Mouse (Mus musculus): Measurements from ENCODE around the gene 4930469K13Rik. TPM values are rescaled to one million over a fixed set of nuclear protein-coding genes. Genes with fewer than 3 reads are reported as not detected.

4930469K13Rik gene
- polyA plus RNA-seq, 1 experiment: not detected

DNA sequence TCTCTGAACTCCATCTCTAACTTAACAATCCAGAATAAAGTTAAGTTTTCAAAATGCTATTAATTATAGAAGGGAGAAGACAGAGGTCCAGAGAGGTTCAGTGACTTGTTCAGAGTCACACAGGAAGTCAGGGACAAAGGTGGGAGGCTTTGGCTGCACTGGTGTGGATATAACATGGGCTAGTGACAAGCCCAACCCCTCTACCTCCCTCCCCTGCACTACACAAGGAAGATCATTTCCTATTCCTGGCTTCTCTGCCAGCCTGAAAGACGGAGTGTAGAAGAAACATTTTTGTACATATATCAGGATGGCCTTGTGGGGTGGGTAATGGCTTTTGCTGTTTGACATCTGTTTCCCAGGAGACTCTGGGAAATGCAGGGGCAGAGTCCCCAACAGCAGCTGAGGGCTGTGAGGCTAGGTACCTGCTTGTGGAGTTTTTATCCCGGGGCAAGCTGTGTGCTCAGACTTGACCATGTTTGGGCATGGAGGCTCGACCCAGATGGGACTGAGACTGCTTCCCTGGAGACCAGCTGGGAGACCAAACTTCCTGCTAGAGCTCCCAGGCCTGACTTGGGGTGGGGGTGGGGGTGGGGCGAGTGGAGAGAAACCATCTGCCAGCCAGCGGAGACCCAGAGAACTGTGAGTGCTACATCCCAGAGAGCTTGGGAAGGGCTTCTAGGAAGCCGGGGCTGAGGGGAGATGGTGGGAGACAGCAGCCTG is 135.5 kb downstream of the 4930469K13Rik start, which contains the start of gene Kcnmb1:
Gene Kcnmb1, plus strand, starts transcription at position 326 of the 720 bp plus-strand sequence.
- H3K4me1 ChIP-seq (ENCODE audit: control insufficient read depth, insufficient read depth, low read length): no peaks in the 10 kb centered on the region
- H3K27ac ChIP-seq (ENCODE audit: control insufficient read depth, insufficient read depth, low read depth, low read length, poor library complexity): no peak within 1 kb of the TSS
- no peak for TF ChIP-seq CTCF (IDR thresholded peaks at IDR 0.05; ENCODE audit: control insufficient read depth, insufficient read depth, low read length)
- no peak for TF ChIP-seq POLR2A (IDR thresholded peaks at IDR 0.05; ENCODE audit: borderline replicate concordance, control insufficient read depth, low read depth, low read length)
- WGBS: 61% methylated on average over 6 of the region's 6 CpGs
- H3K4me3 ChIP-seq (replicated peaks; ENCODE audit: control insufficient read depth, low read depth, low read length): no peak within 1 kb of the TSS

- H3K4me3 ChIP-seq (replicated peaks; ENCODE audit: control insufficient read depth, low read depth, low read length): no peak overlapping the region
- 54% methylated on average over 7 of the region's 7 CpGs for WGBS
- H3K4me1 ChIP-seq (ENCODE audit: control insufficient read depth, insufficient read depth, low read length): no peaks in the 10 kb centered on the region
- no peak overlapping the region for H3K27ac ChIP-seq (ENCODE audit: control insufficient read depth, insufficient read depth, low read depth, low read length, poor library complexity)
- TF ChIP-seq CTCF (IDR thresholded peaks at IDR 0.05; ENCODE audit: control insufficient read depth, insufficient read depth, low read length) (no peak), POLR2A (IDR thresholded peaks at IDR 0.05; ENCODE audit: borderline replicate concordance, control insufficient read depth, low read depth, low read length) (no peak)
Measured at GRCm38 (mm10) chr11:33962178-33962577, 136.2 kb downstream of the 4930469K13Rik start.

- 58% methylated on average over 8 of the region's 8 CpGs for WGBS
- no peaks in the 10 kb centered on the region for H3K4me1 ChIP-seq (ENCODE audit: control insufficient read depth, insufficient read depth, low read length)
- TF ChIP-seq CTCF (IDR thresholded peaks at IDR 0.05; ENCODE audit: control insufficient read depth, insufficient read depth, low read length): no peak
- no peak for TF ChIP-seq POLR2A (IDR thresholded peaks at IDR 0.05; ENCODE audit: borderline replicate concordance, control insufficient read depth, low read depth, low read length)
Measured at GRCm38 (mm10) chr11:33958713-33959112, 139.6 kb downstream of the 4930469K13Rik start.

DNA sequence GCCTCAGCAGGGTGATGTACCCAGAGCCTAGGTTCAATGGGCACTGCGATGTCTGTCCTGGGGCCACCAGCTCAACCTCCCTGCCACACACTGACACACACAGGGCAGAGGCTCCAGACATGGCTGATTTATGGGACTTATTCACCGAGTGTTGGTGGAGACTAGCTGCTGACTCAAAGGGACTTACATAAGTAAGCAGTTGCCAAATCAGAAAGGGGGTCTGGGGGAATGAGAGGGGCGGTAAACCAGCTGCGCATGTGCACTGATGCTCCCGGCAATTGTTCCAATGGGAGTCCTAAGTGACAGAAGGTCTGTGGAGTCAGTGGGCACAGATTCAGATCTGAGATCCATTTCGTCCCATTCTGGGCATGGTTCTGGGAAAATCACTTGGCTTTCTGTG is 140.8 kb downstream of the 4930469K13Rik start:
- WGBS: 73% methylated on average over 6 of the region's 6 CpGs
- no peak overlapping the region for H3K27ac ChIP-seq (ENCODE audit: control insufficient read depth, insufficient read depth, low read depth, low read length, poor library complexity)
- no peak overlapping the region for H3K4me3 ChIP-seq (replicated peaks; ENCODE audit: control insufficient read depth, low read depth, low read length)
- H3K4me1 ChIP-seq (ENCODE audit: control insufficient read depth, insufficient read depth, low read length): no peaks in the 10 kb centered on the region
- TF ChIP-seq POLR2A (IDR thresholded peaks at IDR 0.05; ENCODE audit: borderline replicate concordance, control insufficient read depth, low read depth, low read length) (no peak), CTCF (IDR thresholded peaks at IDR 0.05; ENCODE audit: control insufficient read depth, insufficient read depth, low read length) (no peak)

More at GRCm38 (mm10) chr11:33958713-33959112, 139.6 kb downstream of the 4930469K13Rik start:
- Histone ChIP-seq H3K4me3 (replicated peaks; ENCODE audit: control insufficient read depth, low read depth, low read length) (no peak overlapping the region), H3K27ac (ENCODE audit: control insufficient read depth, insufficient read depth, low read depth, low read length, poor library complexity) (no peak overlapping the region)

DNA sequence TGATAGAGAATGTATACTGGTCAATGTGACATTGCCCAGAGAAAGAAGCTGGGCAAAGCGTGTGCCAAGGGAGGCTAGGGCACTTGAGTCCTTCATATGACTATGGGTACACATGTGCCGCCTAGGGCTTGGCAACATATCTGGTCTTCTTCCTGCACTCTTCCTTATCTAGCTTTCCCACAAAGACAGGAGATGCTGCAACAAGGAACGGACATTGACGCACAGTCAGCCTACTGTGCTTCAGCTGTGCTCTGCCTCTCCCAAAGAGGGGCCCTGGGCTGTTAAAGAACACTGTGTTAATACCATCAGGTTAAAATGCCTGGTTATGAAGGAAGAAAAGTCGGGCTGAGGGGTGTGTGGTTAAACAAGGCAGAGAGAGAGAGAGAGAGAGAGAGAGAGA is 141.7 kb downstream of the 4930469K13Rik start:
- Histone ChIP-seq H3K4me3 (replicated peaks; ENCODE audit: control insufficient read depth, low read depth, low read length) (no peak overlapping the region), H3K27ac (ENCODE audit: control insufficient read depth, insufficient read depth, low read depth, low read length, poor library complexity) (no peak overlapping the region), H3K4me1 (ENCODE audit: control insufficient read depth, insufficient read depth, low read length) (no peaks in the 10 kb centered on the region)
- TF ChIP-seq CTCF (IDR thresholded peaks at IDR 0.05; ENCODE audit: control insufficient read depth, insufficient read depth, low read length): no peak
- TF ChIP-seq POLR2A (IDR thresholded peaks at IDR 0.05; ENCODE audit: borderline replicate concordance, control insufficient read depth, low read depth, low read length): no peak
- WGBS: 58% methylated on average over 5 of the region's 5 CpGs

- TF ChIP-seq CTCF (IDR thresholded peaks at IDR 0.05; ENCODE audit: control insufficient read depth, insufficient read depth, low read length): no peak
- TF ChIP-seq POLR2A (IDR thresholded peaks at IDR 0.05; ENCODE audit: borderline replicate concordance, control insufficient read depth, low read depth, low read length): no peak
- H3K27ac ChIP-seq (ENCODE audit: control insufficient read depth, insufficient read depth, low read depth, low read length, poor library complexity): no peak overlapping the region
- no peaks in the 10 kb centered on the region for H3K4me1 ChIP-seq (ENCODE audit: control insufficient read depth, insufficient read depth, low read length)
- H3K4me3 ChIP-seq (replicated peaks; ENCODE audit: control insufficient read depth, low read depth, low read length): no peak overlapping the region
- WGBS: 73% methylated on average over 4 of the region's 4 CpGs
Measured at GRCm38 (mm10) chr11:33955982-33956381, 142.4 kb downstream of the 4930469K13Rik start.

DNA sequence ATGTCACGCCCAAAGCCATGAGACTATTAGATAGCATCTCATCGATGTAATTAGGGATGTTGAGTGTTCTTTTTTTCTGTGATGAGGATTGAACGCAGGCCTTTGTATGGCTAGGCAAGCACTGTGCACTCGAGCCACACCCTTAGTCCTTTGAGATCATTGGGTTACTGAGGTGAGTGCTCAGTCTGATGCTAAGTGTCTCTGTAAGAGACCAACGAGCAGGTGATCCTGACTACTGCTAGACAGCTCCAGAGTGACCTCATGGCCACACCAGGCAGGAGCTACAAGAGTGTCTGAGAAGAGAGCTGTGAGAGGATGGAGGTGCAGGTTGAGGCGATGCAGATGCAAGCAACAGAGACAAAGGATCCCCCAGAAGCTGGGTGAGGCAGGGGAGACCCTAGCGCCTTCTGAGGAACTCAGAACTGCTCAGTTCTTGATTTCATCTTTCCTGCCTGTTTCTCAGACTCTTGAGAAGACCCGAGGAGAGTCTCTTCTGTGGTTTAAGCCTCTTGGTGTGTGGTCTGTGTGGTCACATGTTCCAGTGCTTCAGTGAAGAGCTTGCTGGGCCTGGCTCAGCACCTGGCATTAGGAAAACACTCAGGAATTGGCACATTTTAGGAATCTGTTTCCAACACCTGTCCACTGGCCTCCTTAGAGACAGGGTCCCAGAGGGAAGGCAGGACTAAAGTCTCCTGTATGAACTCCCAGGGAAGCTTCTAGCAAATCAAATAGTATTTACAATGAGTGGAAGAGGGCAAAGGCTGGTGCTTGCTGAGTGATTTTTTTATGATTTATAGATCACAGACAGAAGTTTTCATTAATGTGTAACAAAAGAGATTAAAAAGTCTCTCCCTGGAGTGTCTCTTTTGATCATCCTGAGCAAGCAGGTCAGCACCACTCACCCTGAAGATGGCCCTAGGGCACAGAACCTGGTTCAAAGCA is 146.4 kb downstream of the 4930469K13Rik start:
- Histone ChIP-seq H3K4me3 (replicated peaks; ENCODE audit: control insufficient read depth, low read depth, low read length) (no peak overlapping the region), H3K4me1 (ENCODE audit: control insufficient read depth, insufficient read depth, low read length) (no peaks in the 10 kb centered on the region), H3K27ac (ENCODE audit: control insufficient read depth, insufficient read depth, low read depth, low read length, poor library complexity) (no peak overlapping the region)
- TF ChIP-seq CTCF (IDR thresholded peaks at IDR 0.05; ENCODE audit: control insufficient read depth, insufficient read depth, low read length): no peak
- TF ChIP-seq POLR2A (IDR thresholded peaks at IDR 0.05; ENCODE audit: borderline replicate concordance, control insufficient read depth, low read depth, low read length): no peak
- 64% methylated on average over 8 of the region's 8 CpGs for WGBS

DNA sequence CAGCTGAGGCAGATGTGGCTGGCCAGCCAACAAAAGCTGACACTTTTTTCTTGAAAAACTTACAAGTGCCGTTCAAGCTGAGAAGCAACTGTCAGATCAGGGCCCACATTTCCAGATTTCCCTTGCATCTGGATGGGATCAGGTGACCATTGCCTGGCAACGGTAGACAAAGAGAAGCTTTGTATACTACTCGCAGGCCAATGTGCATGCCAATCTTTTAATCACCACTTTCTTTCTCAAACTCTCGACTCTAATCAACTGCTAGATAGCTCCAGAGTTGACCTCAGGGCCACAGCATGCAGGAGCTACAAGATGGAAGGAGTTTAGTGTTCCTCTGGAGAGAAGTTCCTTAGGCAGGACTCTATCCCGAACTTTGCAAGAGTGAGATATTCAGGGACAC is 147.2 kb downstream of the 4930469K13Rik start:
- Histone ChIP-seq H3K27ac (ENCODE audit: control insufficient read depth, insufficient read depth, low read depth, low read length, poor library complexity) (no peak overlapping the region), H3K4me1 (ENCODE audit: control insufficient read depth, insufficient read depth, low read length) (no peaks in the 10 kb centered on the region), H3K4me3 (replicated peaks; ENCODE audit: control insufficient read depth, low read depth, low read length) (no peak overlapping the region)
- WGBS: 81% methylated on average over 5 of the region's 5 CpGs
- TF ChIP-seq CTCF (IDR thresholded peaks at IDR 0.05; ENCODE audit: control insufficient read depth, insufficient read depth, low read length): no peak
- TF ChIP-seq POLR2A (IDR thresholded peaks at IDR 0.05; ENCODE audit: borderline replicate concordance, control insufficient read depth, low read depth, low read length): no peak
